Mouse (Mus musculus): ENCODE measurements at regions not wholly inside any gene's neighbourhood (a gene's known extent, or its start where the extent isn't known, plus 50 kb on each side); places are given as distances from the start of the nearest gene placed in this dataset.

GRCm38 (mm10) chr9:52860327-52860726 is 180.7 kb upstream of the AI593442 start:
- TF ChIP-seq CTCF (IDR thresholded peaks at IDR 0.05; ENCODE audit: low read depth, low read length) (no peak), POLR2A (IDR thresholded peaks at IDR 0.05; ENCODE audit: extremely low read depth, insufficient read depth, low read length) (no peak)

Measured in liver, adult 2 months (tissue).